Mouse (Mus musculus): ENCODE results near the gene Lyrm9. TPM values are rescaled to one million over a fixed set of nuclear protein-coding genes. Genes with fewer than 3 reads are reported as not detected.
"Not testable (repeated sequence)": the region's sequence is repeated elsewhere in the genome, so short reads cannot be mapped to it uniquely, and the experiment has no call there.

Lyrm9 gene
- polyA plus RNA-seq, 1 experiment from 2014 or later: 13.7 TPM

- Histone ChIP-seq H3K4me3 (replicated peaks) (no peak overlapping the region), H3K4me1 (replicated peaks) (no peaks in the 10 kb centered on the region), H3K27me3 (no peaks in the 10 kb centered on the region), H3K36me3 (no peaks in the 10 kb centered on the region), H3K4me2 (no peak overlapping the region), H3K9me3 (no peaks in the 10 kb centered on the region), H3K9ac (replicated peaks) (no peak overlapping the region), H3K27ac (no peak overlapping the region)
- ATAC-seq (ENCODE audit: insufficient number of reproducible peaks, insufficient read depth, low FRiP score, low TSS enrichment, low read depth): no peak
- 84% methylated on average over 11 of the region's 11 CpGs for WGBS
These were observed 26.1 kb downstream of the Lyrm9 start for GRCm38 (mm10) chr11:78852529-78852928.

- no peak for ATAC-seq (ENCODE audit: insufficient number of reproducible peaks, insufficient read depth, low FRiP score, low TSS enrichment, low read depth)
These were observed 29.9 kb downstream of the Lyrm9 start for GRCm38 (mm10) chr11:78856310-78856709.

GRCm38 (mm10) chr11:78857611-78858010 is 31.2 kb downstream of the Lyrm9 start:
- H3K9ac ChIP-seq (replicated peaks): no peak overlapping the region
- no peak overlapping the region for H3K27ac ChIP-seq
- 19% methylated on average over 3 of the region's 3 CpGs for WGBS
- no peaks in the 10 kb centered on the region for H3K9me3 ChIP-seq
- no peak overlapping the region for H3K4me3 ChIP-seq (replicated peaks)
- no peaks in the 10 kb centered on the region for H3K36me3 ChIP-seq
- no peaks in the 10 kb centered on the region for H3K4me1 ChIP-seq (replicated peaks)
- H3K27me3 ChIP-seq: no peaks in the 10 kb centered on the region
- no peak for ATAC-seq (ENCODE audit: insufficient number of reproducible peaks, insufficient read depth, low FRiP score, low TSS enrichment, low read depth)
- H3K4me2 ChIP-seq: no peak overlapping the region

More at GRCm38 (mm10) chr11:78856310-78856709, 29.9 kb downstream of the Lyrm9 start:
- no peak overlapping the region for H3K9ac ChIP-seq (replicated peaks)
- H3K9me3 ChIP-seq: no peaks in the 10 kb centered on the region
- H3K4me2 ChIP-seq: no peak overlapping the region
- no peak overlapping the region for H3K4me3 ChIP-seq (replicated peaks)
- H3K4me1 ChIP-seq (replicated peaks): no peaks in the 10 kb centered on the region
- no peaks in the 10 kb centered on the region for H3K36me3 ChIP-seq
- no peak overlapping the region for H3K27ac ChIP-seq
- no peaks in the 10 kb centered on the region for H3K27me3 ChIP-seq
- 15% methylated on average over 7 of the region's 7 CpGs for WGBS

- ATAC-seq (ENCODE audit: insufficient number of reproducible peaks, insufficient read depth, low FRiP score, low TSS enrichment, low read depth): no peak
- H3K27me3 ChIP-seq: no peaks in the 10 kb centered on the region
- H3K4me3 ChIP-seq (replicated peaks): no peak overlapping the region
- no peak overlapping the region for H3K27ac ChIP-seq
- H3K4me2 ChIP-seq: no peak overlapping the region
- no peak overlapping the region for H3K9ac ChIP-seq (replicated peaks)
- WGBS: 88% methylated on average over 4 of the region's 4 CpGs
- no peaks in the 10 kb centered on the region for H3K9me3 ChIP-seq
- no peaks in the 10 kb centered on the region for H3K4me1 ChIP-seq (replicated peaks)
- H3K36me3 ChIP-seq: no peaks in the 10 kb centered on the region
These were observed 37.5 kb downstream of the Lyrm9 start for GRCm38 (mm10) chr11:78863898-78864297.

- Histone ChIP-seq H3K4me3 (replicated peaks) (no peak overlapping the region), H3K27ac (no peak overlapping the region), H3K36me3 (no peaks in the 10 kb centered on the region), H3K4me1 (replicated peaks) (no peaks in the 10 kb centered on the region), H3K4me2 (no peak overlapping the region), H3K27me3 (no peaks in the 10 kb centered on the region), H3K9me3 (no peaks in the 10 kb centered on the region), H3K9ac (replicated peaks) (no peak overlapping the region)
- ATAC-seq (ENCODE audit: insufficient number of reproducible peaks, insufficient read depth, low FRiP score, low TSS enrichment, low read depth): no peak
- 78% methylated on average over 5 of the region's 5 CpGs for WGBS
These were observed 38.3 kb downstream of the Lyrm9 start for GRCm38 (mm10) chr11:78864567-78865278.

GRCm38 (mm10) chr11:78865314-78865713 is 38.9 kb downstream of the Lyrm9 start:
- no peak overlapping the region for H3K27ac ChIP-seq
- H3K9me3 ChIP-seq: no peaks in the 10 kb centered on the region
- H3K4me2 ChIP-seq: no peak overlapping the region
- ATAC-seq (ENCODE audit: insufficient number of reproducible peaks, insufficient read depth, low FRiP score, low TSS enrichment, low read depth): no peak
- H3K36me3 ChIP-seq: no peaks in the 10 kb centered on the region
- H3K4me1 ChIP-seq (replicated peaks): no peaks in the 10 kb centered on the region
- no peak overlapping the region for H3K9ac ChIP-seq (replicated peaks)
- no peaks in the 10 kb centered on the region for H3K27me3 ChIP-seq
- H3K4me3 ChIP-seq (replicated peaks): no peak overlapping the region
- 87% methylated on average over 2 of the region's 2 CpGs for WGBS

GRCm38 (mm10) chr11:78866486-78866885 is 40.1 kb downstream of the Lyrm9 start:
- ATAC-seq (ENCODE audit: insufficient number of reproducible peaks, insufficient read depth, low FRiP score, low TSS enrichment, low read depth): no peak
- H3K4me1 ChIP-seq (replicated peaks): no peaks in the 10 kb centered on the region
- H3K27ac ChIP-seq: no peak overlapping the region
- no peaks in the 10 kb centered on the region for H3K9me3 ChIP-seq
- no peak overlapping the region for H3K4me2 ChIP-seq
- H3K4me3 ChIP-seq (replicated peaks): no peak overlapping the region
- no peaks in the 10 kb centered on the region for H3K36me3 ChIP-seq
- H3K9ac ChIP-seq (replicated peaks): no peak overlapping the region
- 74% methylated on average over 3 of the region's 3 CpGs for WGBS
- no peaks in the 10 kb centered on the region for H3K27me3 ChIP-seq

- no peaks in the 10 kb centered on the region for H3K4me1 ChIP-seq (replicated peaks)
- no peak for ATAC-seq (ENCODE audit: insufficient number of reproducible peaks, insufficient read depth, low FRiP score, low TSS enrichment, low read depth)
- no peaks in the 10 kb centered on the region for H3K27me3 ChIP-seq
- H3K4me2 ChIP-seq: no peak overlapping the region
- H3K27ac ChIP-seq: no peak overlapping the region
- H3K36me3 ChIP-seq: no peaks in the 10 kb centered on the region
- no peak overlapping the region for H3K4me3 ChIP-seq (replicated peaks)
- WGBS: 69% methylated on average over 3 of the region's 3 CpGs
- H3K9me3 ChIP-seq: no peaks in the 10 kb centered on the region
- no peak overlapping the region for H3K9ac ChIP-seq (replicated peaks)
These were observed 41.3 kb downstream of the Lyrm9 start for GRCm38 (mm10) chr11:78867696-78868095.

- H3K4me1 ChIP-seq (replicated peaks); H3K36me3 ChIP-seq; H3K9me3 ChIP-seq; H3K27me3 ChIP-seq; ATAC-seq (ENCODE audit: insufficient number of reproducible peaks, insufficient read depth, low FRiP score, low TSS enrichment, low read depth); H3K4me2 ChIP-seq; H3K4me3 ChIP-seq (replicated peaks); H3K27ac ChIP-seq; H3K9ac ChIP-seq (replicated peaks): not testable (repeated sequence)
- WGBS: 97% methylated on average over 8 of the region's 8 CpGs
These were observed 42.8 kb downstream of the Lyrm9 start for GRCm38 (mm10) chr11:78869205-78869604.

GRCm38 (mm10) chr11:78870891-78871290 is 44.5 kb downstream of the Lyrm9 start:
- WGBS: 80% methylated on average over 4 of the region's 4 CpGs
- no peak for ATAC-seq (ENCODE audit: insufficient number of reproducible peaks, insufficient read depth, low FRiP score, low TSS enrichment, low read depth)
- H3K27me3 ChIP-seq: no peaks in the 10 kb centered on the region
- no peak overlapping the region for H3K4me3 ChIP-seq (replicated peaks)
- H3K4me2 ChIP-seq: no peak overlapping the region
- H3K27ac ChIP-seq: no peak overlapping the region
- H3K4me1 ChIP-seq (replicated peaks): no peaks in the 10 kb centered on the region
- no peaks in the 10 kb centered on the region for H3K36me3 ChIP-seq
- no peak overlapping the region for H3K9ac ChIP-seq (replicated peaks)
- H3K9me3 ChIP-seq: no peaks in the 10 kb centered on the region

GRCm38 (mm10) chr11:78872782-78873181 is 46.4 kb downstream of the Lyrm9 start:
- no peak overlapping the region for H3K4me3 ChIP-seq (replicated peaks)
- no peaks in the 10 kb centered on the region for H3K27me3 ChIP-seq
- no peak for ATAC-seq (ENCODE audit: insufficient number of reproducible peaks, insufficient read depth, low FRiP score, low TSS enrichment, low read depth)
- H3K27ac ChIP-seq: no peak overlapping the region
- H3K4me2 ChIP-seq: no peak overlapping the region
- H3K4me1 ChIP-seq (replicated peaks): no peaks in the 10 kb centered on the region
- WGBS: 64% methylated on average over 2 of the region's 2 CpGs
- H3K36me3 ChIP-seq: no peaks in the 10 kb centered on the region
- no peak overlapping the region for H3K9ac ChIP-seq (replicated peaks)
- no peaks in the 10 kb centered on the region for H3K9me3 ChIP-seq

- no peaks in the 10 kb centered on the region for H3K36me3 ChIP-seq
- no peak overlapping the region for H3K4me2 ChIP-seq
- no peaks in the 10 kb centered on the region for H3K4me1 ChIP-seq (replicated peaks)
- no peaks in the 10 kb centered on the region for H3K27me3 ChIP-seq
- H3K4me3 ChIP-seq (replicated peaks): no peak overlapping the region
- no peaks in the 10 kb centered on the region for H3K9me3 ChIP-seq
- WGBS: 95% methylated on average over 3 of the region's 3 CpGs
- no peak overlapping the region for H3K27ac ChIP-seq
- H3K9ac ChIP-seq (replicated peaks): no peak overlapping the region
- ATAC-seq (ENCODE audit: insufficient number of reproducible peaks, insufficient read depth, low FRiP score, low TSS enrichment, low read depth): no peak
These were observed 53.3 kb downstream of the Lyrm9 start for GRCm38 (mm10) chr11:78879727-78880126.
